Mouse (Mus musculus) kidney, adult 2 months (tissue): ENCODE results near the gene Iqschfp.

ENCODE experiments used
- CTCF ChIP-seq: fragments of 200-500 bp; conservative IDR thresholded peaks from 2 replicates; pipeline ENCODE4 v1.5.1; 2011; ENCODE audit warnings: low read depth, mild to moderate bottlenecking, control low read depth, low read length, moderate library complexity, mixed read lengths; ENCODE audit not compliant: insufficient read depth, insufficient read length
- POLR2A ChIP-seq: fragments of 200-500 bp; IDR thresholded peaks from one replicate; pipeline ENCODE4 v1.6.1; 2011; ENCODE audit warnings: low read depth, low read length, control low read depth

DNA sequence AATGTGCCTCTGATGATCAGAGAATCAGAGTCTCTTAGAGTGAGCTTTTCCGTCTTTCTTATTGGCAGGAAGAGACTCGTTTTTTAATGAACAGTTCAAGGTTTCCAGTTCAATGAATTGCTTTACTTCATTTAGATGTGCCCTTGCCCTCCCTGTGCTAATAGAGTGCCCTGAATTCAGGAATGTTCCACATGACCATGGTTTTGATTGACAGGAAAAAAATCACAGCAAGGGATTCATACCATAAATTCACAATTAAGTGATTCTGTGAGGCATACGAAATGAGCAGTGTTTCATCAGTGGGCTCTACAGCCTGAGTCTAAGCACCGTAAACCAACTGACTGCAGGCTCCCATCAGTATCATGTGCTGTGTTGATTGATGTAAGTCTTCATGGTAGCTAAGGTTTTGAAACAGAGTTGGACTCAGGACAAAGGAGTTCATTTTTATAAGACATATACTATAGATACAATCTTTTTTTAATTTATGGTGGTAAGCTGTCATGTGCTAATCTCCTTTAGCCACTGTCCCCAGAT, 312.0 kb downstream of the Iqschfp start:
- TF ChIP-seq POLR2A (no peak), CTCF (no peak)
